Mouse (Mus musculus): ENCODE data around the gene Olfr1284. TPM values are rescaled to one million over a fixed set of nuclear protein-coding genes. Genes with fewer than 3 reads are reported as not detected.
"Not testable (repeated sequence)": the region's sequence is repeated elsewhere in the genome, so short reads cannot be mapped to it uniquely, and the experiment has no call there.

Gene Olfr1284
- total RNA-seq (2021), result not detected
- long read RNA-seq, experiment 1, result 0 reads
- long read RNA-seq, experiment 2, result 0 reads

DNA sequence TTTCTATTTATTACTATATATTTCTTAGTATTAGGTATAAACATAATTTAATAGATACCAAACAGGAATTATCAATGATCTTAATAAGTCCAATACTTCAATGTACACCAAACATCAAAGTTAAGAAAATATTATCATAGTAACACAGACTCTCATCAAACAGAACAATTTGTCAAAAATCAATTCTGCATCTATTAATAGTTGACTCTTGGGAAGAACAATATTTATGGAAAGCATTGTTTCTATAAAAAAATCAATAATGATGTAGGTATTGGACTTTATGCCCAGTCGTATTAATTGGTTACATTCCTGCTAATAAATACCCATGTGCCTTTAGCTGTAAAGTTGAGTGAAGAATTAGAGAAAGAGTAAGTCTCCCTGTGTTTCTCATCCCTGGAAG, at the start of gene Olfr1284:
Gene Olfr1284, plus strand, starts transcription at position 301 of the 400 bp plus-strand sequence.
- DNase-seq, result no peak

DNA sequence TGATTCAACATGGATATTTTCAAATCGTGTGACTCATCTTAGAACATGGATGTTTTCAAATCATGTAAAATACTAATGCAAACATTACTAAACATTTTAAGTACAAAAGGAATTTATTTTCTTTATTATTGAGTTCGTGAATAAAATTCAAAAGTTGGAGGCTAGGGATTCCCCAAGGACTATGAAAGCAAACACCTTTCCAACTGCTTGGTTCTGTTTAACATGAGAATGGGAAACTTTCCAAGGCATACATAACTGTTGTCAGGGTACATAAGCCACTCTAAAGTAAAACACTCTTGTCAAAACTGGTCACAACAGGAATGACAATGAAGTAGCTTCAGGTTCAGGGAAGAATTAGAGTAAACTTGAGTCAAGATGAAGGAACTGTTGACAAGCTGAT, 49.1 kb upstream of the Olfr1284 start, which contains the start of gene Olfr1281:
Gene Olfr1281, plus strand, starts transcription at position 301 of the 400 bp plus-strand sequence.
- no peak for DNase-seq

DNA sequence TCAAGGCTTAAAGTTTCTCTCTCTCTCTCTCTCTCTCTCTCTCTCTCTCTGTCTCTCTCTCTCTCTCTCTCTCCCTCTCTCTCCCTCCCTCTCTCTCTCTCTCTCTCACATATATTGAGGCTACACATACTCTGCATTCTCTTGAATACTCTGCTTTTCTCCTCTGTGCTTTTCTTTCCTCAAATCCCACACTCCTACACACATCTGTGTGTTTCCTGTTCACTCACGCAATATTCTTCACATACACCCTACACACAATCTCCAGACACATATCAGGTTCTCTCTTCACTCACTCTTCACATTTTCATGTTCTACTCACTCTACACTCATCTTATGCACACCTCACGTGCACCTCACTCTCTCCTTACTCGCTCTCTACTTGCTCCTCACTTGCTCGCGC, 41.6 kb upstream of the Olfr1284 start:
- not testable (repeated sequence) for DNase-seq

GRCm38 (mm10) chr2:111335976-111336375, 39.3 kb upstream of the Olfr1284 start, which contains the start of gene Olfr1282:
Gene Olfr1282, minus strand, starts transcription at chr2:111336076.
- no peak for DNase-seq

DNA sequence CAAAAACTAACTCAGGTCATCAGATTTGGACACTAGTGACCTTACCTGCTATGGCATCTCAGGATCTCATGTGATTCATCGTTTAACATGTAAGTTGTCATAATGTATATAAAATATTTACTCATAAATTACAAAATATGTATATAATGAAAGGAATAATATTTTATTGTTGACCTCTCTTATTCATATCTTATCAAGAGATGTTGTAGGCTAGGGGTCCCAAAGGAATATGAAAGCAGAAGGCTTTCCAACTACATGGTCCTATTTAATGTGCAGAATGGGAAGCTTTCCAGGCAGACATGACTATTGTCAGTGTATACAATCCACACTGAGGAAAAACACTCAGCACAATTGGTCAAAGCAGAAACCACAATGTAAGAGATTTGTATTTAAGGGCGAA, 8.8 kb upstream of the Olfr1284 start, which contains the start of gene Olfr1283:
Gene Olfr1283, plus strand, starts transcription at position 301 of the 400 bp plus-strand sequence.
- no peak for DNase-seq

GRCm38 (mm10) chr2:111422931-111423330, 47.6 kb downstream of the Olfr1284 start, which contains the start of gene Olfr1286:
Gene Olfr1286, minus strand, starts transcription at chr2:111423115.
- no peak for DNase-seq

Other genes with a start within 250 kb of the Olfr1284 start
- not detected for gene Gm15130, start 222.6 kb upstream of the Olfr1284 start, total RNA-seq (2021)
- gene 4930430A15Rik, start 145.9 kb upstream of the Olfr1284 start, total RNA-seq (2021), result not detected
- gene Olfr1275, start 140.2 kb upstream of the Olfr1284 start, total RNA-seq (2021), result not detected
- not detected for gene Olfr1276, start 121.0 kb upstream of the Olfr1284 start, total RNA-seq (2021)
- gene Olfr1277, start 101.4 kb upstream of the Olfr1284 start, total RNA-seq (2021), result not detected
- not detected for gene Olfr1278, start 85.4 kb upstream of the Olfr1284 start, total RNA-seq (2021)
- not detected for gene Olfr1279, start 74.9 kb upstream of the Olfr1284 start, total RNA-seq (2021)
- gene Olfr1280, start 61.5 kb upstream of the Olfr1284 start, total RNA-seq (2021), result not detected
- not detected for gene Olfr1281, start 49.0 kb upstream of the Olfr1284 start, total RNA-seq (2021)
- not detected for gene Olfr1282, start 39.4 kb upstream of the Olfr1284 start, total RNA-seq (2021)
- gene Olfr1283, start 8.7 kb upstream of the Olfr1284 start, total RNA-seq (2021), result not detected
- gene Olfr1286, start 47.6 kb downstream of the Olfr1284 start, total RNA-seq (2021), result not detected
- gene Olfr1287, start 73.6 kb downstream of the Olfr1284 start, total RNA-seq (2021), result not detected
- not detected for gene Olfr1288, start 98.6 kb downstream of the Olfr1284 start, total RNA-seq (2021)
- not detected for gene Olfr1289, start 105.3 kb downstream of the Olfr1284 start, total RNA-seq (2021)
- gene Olfr1290, start 118.3 kb downstream of the Olfr1284 start, total RNA-seq (2021), result not detected
- gene Olfr1291-ps1, start 121.7 kb downstream of the Olfr1284 start, total RNA-seq (2021), result not detected
- not detected for gene Olfr1293-ps, start 149.7 kb downstream of the Olfr1284 start, total RNA-seq (2021)
- not detected for gene Olfr1294, start 164.8 kb downstream of the Olfr1284 start, total RNA-seq (2021)
- gene Olfr1295, start 194.2 kb downstream of the Olfr1284 start, total RNA-seq (2021), result not detected

Measured in heart, adult 18-20 months (tissue).